Mouse (Mus musculus) cortical plate, adult 2 months (tissue): Measurements from ENCODE around the gene Loxl1. TPM values are rescaled to one million over a fixed set of nuclear protein-coding genes. Genes with fewer than 3 reads are reported as not detected.
"Not testable (repeated sequence)": the region's sequence is repeated elsewhere in the genome, so short reads cannot be mapped to it uniquely, and the experiment has no call there.

Experiments
- H3K27ac ChIP-seq: fragments of 200-500 bp; 2 replicates; pipeline ENCODE4 v1.5.1; 2012; ENCODE audit warnings: low read length, control low read depth, inconsistent platforms; ENCODE audit not compliant: insufficient read depth
- H3K4me1 ChIP-seq: fragments of 200-500 bp; 2 replicates; pipeline ENCODE4 v1.6.1; 2011; ENCODE audit warnings: low read length; ENCODE audit not compliant: control insufficient read depth, insufficient read depth
- H3K4me3 ChIP-seq: fragments of 200-500 bp; 2 replicates; pipeline ENCODE4 v1.5.1; 2011; ENCODE audit warnings: mild to moderate bottlenecking, low read length, control low read depth; ENCODE audit not compliant: insufficient read depth
- CTCF ChIP-seq: fragments of 200-500 bp; IDR thresholded peaks from 2 replicates; pipeline ENCODE4 v1.5.1; 2011; ENCODE audit warnings: mild to moderate bottlenecking, control low read depth, low read length; ENCODE audit not compliant: insufficient read depth; ENCODE audit errors: extremely low read depth
- POLR2A ChIP-seq: fragments of 200-500 bp; IDR thresholded peaks from 2 replicates; pipeline ENCODE4 v1.6.1; 2011; ENCODE audit warnings: mild to moderate bottlenecking, low read length, control low read depth; ENCODE audit not compliant: insufficient read depth; ENCODE audit errors: extremely low read depth
- polyA plus RNA-seq: library from polyadenylated mRNA; depleted of rRNA; stranded (reverse); fragments of >200 nt; gene quantifications from 2 replicates; pipeline ENCODE4 v1.2.3, GENCODE M21; 2012

The Loxl1 gene
- polyA plus RNA-seq, 1 experiment: 2.0 TPM

- peak; percentile 84 for TF ChIP-seq CTCF
- TF ChIP-seq POLR2A: peak; percentile 87
- Histone ChIP-seq H3K27ac (no peak within 1 kb of the TSS), H3K4me3 (peak within 1 kb of the TSS; percentile 54), H3K4me1 (no peaks in the 10 kb centered on the region)
Measured at GRCm38 (mm10) chr9:58253033-58253804, 59.8 kb downstream of the Loxl1 start, which contains the start of gene Stoml1. Gene Stoml1, plus strand, starts transcription at chr9:58253164.

GRCm38 (mm10) chr9:58250730-58251129 is 62.3 kb downstream of the Loxl1 start:
- not testable (repeated sequence) for H3K4me1 ChIP-seq, H3K4me3 ChIP-seq, H3K27ac ChIP-seq

GRCm38 (mm10) chr9:58250322-58250721 is 62.7 kb downstream of the Loxl1 start:
- no peak overlapping the region for H3K27ac ChIP-seq
- no peak overlapping the region for H3K4me3 ChIP-seq
- H3K4me1 ChIP-seq: no peaks in the 10 kb centered on the region; the same call in 1 of the 2 replicates
- TF ChIP-seq CTCF (no peak), POLR2A (no peak)

GRCm38 (mm10) chr9:58249592-58250192 is 63.3 kb downstream of the Loxl1 start, which contains the start of gene Pml:
Gene Pml, minus strand, starts transcription at chr9:58249786.
- peak within 1 kb of the TSS; percentile 60 for H3K4me3 ChIP-seq
- TF ChIP-seq POLR2A (peak; percentile 43; the same call in 1 of the 2 replicates), CTCF (0 out of 2 replicates have a peak, but pooled peaks have one; percentile 13)
- H3K27ac ChIP-seq: no peak within 1 kb of the TSS; the same call in 1 of the 2 replicates
- no peaks in the 10 kb centered on the region; the same call in 1 of the 2 replicates for H3K4me1 ChIP-seq

GRCm38 (mm10) chr9:58248746-58249413 is 64.1 kb downstream of the Loxl1 start:
- H3K27ac ChIP-seq: no peak overlapping the region
- TF ChIP-seq POLR2A (no peak), CTCF (no peak)
- H3K4me3 ChIP-seq: peak overlapping the region; percentile 60
- no peaks in the 10 kb centered on the region; the same call in 1 of the 2 replicates for H3K4me1 ChIP-seq

GRCm38 (mm10) chr9:58247064-58247759 is 65.8 kb downstream of the Loxl1 start:
- no peak overlapping the region for H3K27ac ChIP-seq
- peaks cover 5% of the 10 kb centered on the region for H3K4me1 ChIP-seq
- H3K4me3 ChIP-seq: no peak overlapping the region
- peak; percentile 66 for TF ChIP-seq CTCF
- 0 out of 2 replicates have a peak, but pooled peaks have one; percentile 14 for TF ChIP-seq POLR2A

- H3K27ac ChIP-seq: no peak overlapping the region
- TF ChIP-seq POLR2A: no peak
- no peak for TF ChIP-seq CTCF
- H3K4me1 ChIP-seq: peaks cover 11% of the 10 kb centered on the region
- no peak overlapping the region for H3K4me3 ChIP-seq
Measured at GRCm38 (mm10) chr9:58246083-58246591, 66.8 kb downstream of the Loxl1 start.

- Histone ChIP-seq H3K4me3 (no peak overlapping the region), H3K27ac (no peak overlapping the region), H3K4me1 (peaks cover 11% of the 10 kb centered on the region)
- TF ChIP-seq POLR2A: no peak
- TF ChIP-seq CTCF: no peak
Measured at GRCm38 (mm10) chr9:58243696-58244095, 69.3 kb downstream of the Loxl1 start.

GRCm38 (mm10) chr9:58242696-58243095 is 70.3 kb downstream of the Loxl1 start:
- H3K27ac ChIP-seq: 0 out of 2 replicates have a peak overlapping the region, but pooled peaks have one; percentile 73
- peaks cover 11% of the 10 kb centered on the region for H3K4me1 ChIP-seq
- H3K4me3 ChIP-seq: no peak overlapping the region
- no peak for TF ChIP-seq CTCF
- no peak for TF ChIP-seq POLR2A
